Mouse (Mus musculus) hindbrain, embryonic 15.5 days (tissue): ENCODE data around the gene Larp4. TPM values are rescaled to one million over a fixed set of nuclear protein-coding genes. Genes with fewer than 3 reads are reported as not detected.

Experiments
- ATAC-seq: fragments of 200-750 bp; cut with Nextera tagmentation; 2 replicates; pipeline ENCODE4 v1.8.0; 2017; ENCODE audit warnings: low read depth, moderate number of reproducible peaks, moderate TSS enrichment; ENCODE audit not compliant: low FRiP score
- H3K27ac ChIP-seq: fragments of 300-500 bp; sonication (generic); replicated peaks from 2 replicates; pipeline ENCODE4 v1.5.1; 2015; ENCODE audit warnings: mild to moderate bottlenecking, inconsistent platforms
- H3K27me3 ChIP-seq: fragments of 300-500 bp; sonication (generic); 2 replicates; pipeline ENCODE4 v1.6.1; 2015; ENCODE audit warnings: control low read depth, inconsistent platforms
- H3K36me3 ChIP-seq: fragments of 300-500 bp; sonication (generic); 2 replicates; pipeline ENCODE4 v1.6.1; 2015; ENCODE audit warnings: control low read depth, inconsistent platforms
- H3K4me1 ChIP-seq: fragments of 300-500 bp; sonication (generic); replicated peaks from 2 replicates; pipeline ENCODE4 v1.6.1; 2015; ENCODE audit warnings: control low read depth, inconsistent platforms
- H3K4me2 ChIP-seq: fragments of 300-500 bp; sonication (generic); 2 replicates; pipeline ENCODE4 v1.6.1; 2015; ENCODE audit warnings: moderate library complexity, mild to moderate bottlenecking, inconsistent platforms
- H3K4me3 ChIP-seq: fragments of 300-500 bp; sonication (generic); 2 replicates; pipeline ENCODE4 v1.5.1; 2015; ENCODE audit warnings: mild to moderate bottlenecking, inconsistent platforms
- H3K9ac ChIP-seq: fragments of 300-500 bp; sonication (generic); 2 replicates; pipeline ENCODE4 v1.6.1; 2015; ENCODE audit warnings: inconsistent platforms
- H3K9me3 ChIP-seq: fragments of 300-500 bp; sonication (generic); 2 replicates; pipeline ENCODE4 v1.6.1; 2016; ENCODE audit warnings: control low read depth, inconsistent platforms
- WGBS: fragments of 180-500 bp; shearing (Covaris S2); methylation state at CpG from one replicate; pipeline ENCODE4 v1.1.7; 2015; 5-methylcytosine and 5-hydroxymethylcytosine counted together
- polyA plus RNA-seq: library from polyadenylated mRNA; unstranded; fragments of >200 nt; fragmentation: Nextera tagmentation; extraction: Ambion mirVana; gene quantifications from 2 replicates; pipeline ENCODE4 v1.2.1, GENCODE M21; 2015

Larp4 gene
- polyA plus RNA-seq, 1 experiment from 2014 or later: 19.4 TPM

- ATAC-seq: no peak
- Histone ChIP-seq H3K27me3 (no peaks in the 10 kb centered on the region), H3K4me3 (no peak overlapping the region), H3K27ac (no peak overlapping the region), H3K9ac (no peak overlapping the region), H3K9me3 (no peaks in the 10 kb centered on the region), H3K4me2 (no peak overlapping the region), H3K4me1 (peaks cover 27% of the 10 kb centered on the region), H3K36me3 (no peaks in the 10 kb centered on the region)
- 90% methylated on average over 13 of the region's 13 CpGs for WGBS
Measured at GRCm38 (mm10) chr15:100063229-100063773, 93.4 kb downstream of the Larp4 start.

Other genes with a start within 250 kb of the Larp4 start
- gene Cox14, start 244.4 kb upstream of the Larp4 start, polyA plus RNA-seq: 171 and 178 TPM in 2 replicates
- 85.8 and 89.9 TPM in 2 replicates for gene Cers5, start 197.2 kb upstream of the Larp4 start, polyA plus RNA-seq
- 13.3 and 13.5 TPM in 2 replicates for gene Lima1, start 94.6 kb upstream of the Larp4 start, polyA plus RNA-seq
- gene Fam186a, start 3.0 kb upstream of the Larp4 start, polyA plus RNA-seq: not detected in 2 replicates
- gene Dip2b, start 68.6 kb downstream of the Larp4 start, polyA plus RNA-seq: 16.7 and 17.5 TPM in 2 replicates